Mouse (Mus musculus) T-helper 1 cell (primary cell): Measurements from ENCODE around the gene Znhit6.

Source experiments
- in situ Hi-C: fragments of 300-600 bp; cut with MboI, MseI; formaldehyde crosslinking; loops from one replicate; pipeline ENCODE4 v1.15.1; 2025; ENCODE audit warnings: high pct_unique_total_duplicates

The Znhit6 gene

DNA sequence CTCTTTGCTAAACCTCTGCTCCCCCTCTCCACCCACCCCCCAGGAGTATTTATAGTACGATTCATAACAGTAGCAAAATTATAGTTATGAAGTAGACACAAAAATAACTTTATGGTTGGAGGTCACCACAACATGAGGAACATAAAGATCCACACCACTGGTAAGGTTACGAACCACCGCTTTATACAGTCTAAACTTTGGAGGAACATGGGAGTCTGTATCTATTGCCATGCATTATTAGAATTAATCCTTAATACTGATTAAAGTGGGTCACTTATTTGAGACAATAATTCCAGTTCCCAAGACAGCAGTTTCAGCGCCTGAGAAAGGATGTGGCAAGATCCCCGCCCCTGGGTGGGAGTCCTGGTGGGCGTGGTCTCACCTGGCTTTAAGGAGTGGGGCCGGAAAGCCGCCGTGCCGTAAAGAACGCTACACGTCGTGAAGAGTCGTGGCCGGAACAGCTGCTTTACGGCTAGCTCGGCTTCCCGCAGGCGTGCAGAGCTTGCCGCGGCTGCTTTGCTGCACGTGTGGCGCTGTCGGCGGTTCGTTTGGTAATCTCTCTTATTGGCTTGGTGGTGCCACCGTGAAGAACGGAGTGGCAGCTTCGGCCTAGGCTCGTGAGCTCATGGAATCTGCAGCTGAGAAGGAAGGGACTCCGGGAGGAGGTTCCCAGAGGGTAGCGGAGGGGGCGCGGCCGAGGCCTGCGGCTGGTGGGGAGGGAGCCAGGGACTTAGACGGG is at the start of gene Znhit6:
TSS of gene Znhit6 (plus strand) at position 463 of the 739 bp plus-strand sequence.
- in situ Hi-C loops: loop anchor here (5.0 to 25.0 kb wide), 2 partner anchors 341 to 989 kb away; no protein-coding TSS in a partner anchor

DNA sequence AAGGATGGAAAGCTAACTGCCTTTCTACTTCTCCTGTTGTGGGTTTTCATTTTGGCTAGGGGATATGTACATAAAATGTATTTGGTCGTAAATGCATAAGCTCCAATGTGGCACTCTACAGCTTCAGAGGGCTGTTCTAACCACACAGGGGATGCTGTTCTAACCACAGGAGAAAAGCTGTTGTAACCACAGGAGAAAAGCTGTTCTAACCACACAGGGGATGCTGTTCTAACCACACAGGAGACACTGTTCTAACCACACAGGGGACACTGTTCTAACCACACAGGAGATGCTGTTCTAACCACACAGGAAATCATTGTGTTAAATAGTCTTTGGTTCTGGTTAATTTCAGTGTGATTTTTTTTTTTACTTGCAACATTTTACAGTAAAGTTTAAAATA is 38.1 kb upstream of the Znhit6 start:
- in situ Hi-C loops: no loop called here

DNA sequence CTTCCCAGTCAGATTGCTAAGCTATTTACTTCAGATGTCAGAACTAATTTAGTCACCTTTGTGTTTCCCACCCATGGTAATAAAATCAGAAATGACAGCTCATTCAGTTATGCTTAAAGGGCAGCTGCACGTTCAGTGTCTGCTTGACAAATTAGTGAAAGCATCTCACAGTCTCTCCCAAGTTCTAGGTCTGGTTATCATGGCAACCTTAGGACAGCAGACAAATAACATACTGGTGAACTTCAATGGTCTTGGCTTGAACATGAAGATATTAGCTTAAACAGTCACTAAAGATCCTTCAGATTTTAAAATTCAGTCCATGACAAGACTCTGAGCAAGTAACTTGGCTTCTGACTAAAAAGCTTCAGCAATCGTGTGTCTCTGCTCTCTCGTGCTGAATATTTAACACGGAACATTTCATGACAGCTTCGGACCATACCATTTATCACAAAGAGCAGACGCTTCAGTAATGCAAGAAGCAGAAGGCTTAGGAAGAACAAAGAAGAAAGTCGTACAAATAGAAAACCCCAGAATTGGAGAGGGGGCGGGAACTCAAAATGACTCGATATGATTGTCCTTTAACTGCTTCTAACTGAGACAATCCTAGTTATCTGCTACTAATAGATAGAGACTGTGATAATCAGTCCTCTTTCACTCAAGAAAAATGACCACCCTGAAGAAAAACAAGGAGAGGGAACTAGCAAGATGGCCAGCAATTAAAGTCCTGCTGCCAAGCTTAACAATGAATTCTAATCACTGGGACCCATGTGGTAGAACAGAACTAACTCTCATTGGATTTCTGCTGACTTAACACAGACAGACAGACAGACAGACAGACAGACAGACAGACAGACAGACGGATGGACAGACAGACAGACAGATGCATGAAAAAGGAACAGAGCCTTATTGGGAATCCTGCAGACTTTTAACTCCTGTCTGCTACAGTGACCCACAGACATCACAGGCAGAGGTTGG is 27.3 kb upstream of the Znhit6 start:
- in situ Hi-C loops: no loop called here

DNA sequence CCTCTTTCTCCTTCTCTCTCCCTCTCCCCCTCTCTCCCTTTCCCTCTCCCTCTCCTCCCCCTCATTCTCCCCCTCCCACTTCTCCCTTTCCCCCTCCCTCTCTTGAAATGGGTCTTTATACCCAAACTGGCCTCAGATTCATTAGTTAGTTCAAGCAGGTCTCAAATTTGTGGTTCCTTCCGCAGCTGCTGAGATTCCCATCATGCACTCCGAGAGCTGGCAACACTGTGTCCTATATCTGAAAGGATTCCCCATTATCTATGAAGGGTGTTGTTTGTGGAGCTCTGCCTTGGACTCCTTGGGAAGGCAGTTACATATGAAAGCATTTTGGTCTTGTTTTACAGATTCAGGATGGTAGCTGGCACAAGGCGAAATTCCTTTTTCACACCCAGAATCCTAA is 25.8 kb upstream of the Znhit6 start:
- in situ Hi-C loops: no loop called here

DNA sequence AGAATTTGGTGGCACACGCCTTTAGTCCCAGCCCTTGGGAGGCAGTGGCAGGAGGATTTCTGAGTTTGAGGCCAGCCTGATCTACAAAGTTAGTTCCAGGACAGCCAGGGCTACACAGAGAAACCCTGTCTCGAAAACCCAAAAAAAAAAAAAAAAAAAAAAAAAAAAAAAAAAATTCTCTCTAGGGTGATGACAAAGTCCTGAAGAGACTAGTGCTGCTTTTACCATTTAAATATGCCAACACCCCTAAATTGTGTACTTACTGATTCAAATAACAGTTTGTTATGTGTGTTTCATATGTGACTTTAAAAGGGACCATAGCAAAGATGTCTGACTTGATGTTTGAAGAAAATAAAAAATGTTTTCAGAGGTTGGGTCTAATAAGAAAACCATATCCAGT is 21.6 kb upstream of the Znhit6 start:
- in situ Hi-C loops: no loop called here

DNA sequence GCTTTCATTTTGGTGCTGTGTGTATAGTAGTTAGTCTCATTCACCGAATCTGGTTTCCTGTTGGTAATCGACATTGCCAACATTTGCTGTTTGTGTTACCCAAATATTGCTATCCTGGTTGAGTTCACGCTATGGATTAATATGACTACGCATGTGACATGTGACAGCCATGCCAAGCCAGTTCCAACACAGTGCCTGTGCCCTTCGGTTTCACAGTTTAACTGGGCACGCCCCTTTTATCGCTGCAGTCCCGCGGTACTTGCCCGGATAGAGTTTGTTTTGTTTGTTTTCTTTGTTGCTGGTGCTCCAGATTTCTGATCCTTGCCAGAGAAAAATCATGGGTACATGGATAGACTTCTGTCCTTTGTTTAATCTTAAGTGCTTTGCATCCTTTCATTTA is 19.8 kb upstream of the Znhit6 start:
- in situ Hi-C loops: no loop called here

DNA sequence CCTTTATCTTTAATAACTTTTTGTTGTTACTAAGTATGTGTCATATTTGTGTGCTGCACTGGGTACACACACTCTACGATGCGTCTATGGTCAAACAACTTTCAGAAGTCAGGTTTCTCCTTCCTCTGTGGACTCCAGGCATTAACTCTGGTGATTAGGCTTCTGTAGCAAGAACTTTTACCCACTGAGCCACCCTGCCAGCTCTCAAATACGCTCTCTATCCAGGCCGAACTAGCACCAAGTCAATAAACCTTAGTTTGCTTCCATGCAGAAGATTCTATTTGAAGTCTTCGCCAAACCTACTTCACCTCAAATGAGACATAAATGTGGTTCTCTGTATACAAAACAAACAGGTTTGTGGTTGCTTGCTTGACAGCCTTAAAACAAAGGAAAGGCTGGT is 16.3 kb upstream of the Znhit6 start:
- in situ Hi-C loops: no loop called here

DNA sequence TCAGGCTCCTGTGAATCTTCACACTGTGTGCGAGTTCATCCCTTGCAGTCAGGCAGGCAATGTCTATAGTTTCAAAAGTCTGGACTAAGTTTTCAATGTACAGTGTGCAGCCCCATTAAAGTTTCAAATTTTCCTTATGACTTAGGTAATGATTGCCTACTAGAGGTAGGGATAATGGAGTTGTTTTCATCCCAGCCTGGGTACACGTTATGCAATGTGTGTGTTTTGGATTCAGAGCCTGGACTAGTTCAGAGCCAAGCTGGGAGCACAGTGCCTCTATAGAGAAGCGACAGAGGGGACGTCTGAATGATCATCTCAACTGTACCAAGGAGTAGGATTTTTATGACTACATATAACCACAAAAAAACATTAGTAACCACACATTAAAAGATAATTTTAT is 15.9 kb upstream of the Znhit6 start:
- in situ Hi-C loops: no loop called here

DNA sequence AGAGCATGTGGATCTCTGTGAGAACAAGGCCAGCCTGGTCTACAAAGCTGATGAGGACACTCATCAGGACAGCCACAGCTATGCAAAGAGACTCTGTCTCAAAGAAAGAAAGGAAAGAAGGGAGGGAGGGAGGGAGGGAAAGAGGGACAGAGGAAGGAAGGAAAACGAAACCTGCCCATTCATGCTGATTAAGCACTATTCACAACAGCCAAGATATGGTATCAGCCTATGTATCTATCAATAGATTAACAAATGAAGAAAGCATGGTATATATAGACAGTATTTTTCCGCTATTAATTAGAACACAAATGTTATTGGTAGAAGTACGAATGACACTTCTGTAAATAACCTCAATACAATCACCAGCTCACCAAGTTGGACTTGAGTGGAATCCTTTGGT is 1.5 kb upstream of the Znhit6 start:
- in situ Hi-C loops: no loop called here

DNA sequence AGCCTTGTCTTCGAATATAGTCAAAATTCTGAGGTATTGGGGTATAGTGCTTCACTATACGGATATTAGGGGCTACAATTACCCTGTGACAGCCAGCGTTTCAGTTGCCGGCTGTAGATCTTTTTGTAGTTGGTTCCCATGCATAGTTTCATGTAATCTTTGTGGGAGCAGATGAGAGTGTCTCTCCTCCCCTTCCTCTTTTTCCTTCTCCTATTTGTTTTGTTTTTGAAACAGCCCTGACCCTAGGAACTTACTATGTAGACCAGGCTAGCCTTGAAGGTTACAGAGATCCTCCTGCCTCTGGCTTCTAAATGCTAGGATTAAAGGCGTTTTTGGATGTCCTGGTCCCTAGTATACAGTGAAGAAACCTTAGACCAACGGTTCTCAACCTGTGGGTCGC is 665 bp upstream of the Znhit6 start:
- in situ Hi-C loops: loop anchor here (5.0 to 25.0 kb wide), 2 partner anchors 342 to 988 kb away; no protein-coding TSS in a partner anchor

DNA sequence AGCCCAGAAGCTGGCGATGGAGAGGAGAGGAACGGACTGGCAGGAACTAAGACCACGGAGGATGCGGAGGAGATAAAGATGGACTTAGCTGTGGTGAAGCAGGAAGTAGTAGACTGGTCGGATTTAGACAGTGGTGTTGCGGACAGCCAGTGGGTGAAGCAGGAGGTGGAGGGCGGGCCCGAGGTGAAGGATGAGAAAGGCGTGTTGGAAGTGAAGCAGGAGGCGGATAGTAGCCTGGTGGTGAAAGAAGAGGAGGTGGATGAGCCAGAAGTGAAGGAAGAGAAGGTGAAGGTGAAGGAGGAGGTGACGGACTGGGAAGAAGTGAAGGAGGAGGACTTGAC is 447 bp downstream of the Znhit6 start:
- in situ Hi-C loops: loop anchor here (5.0 to 25.0 kb wide), 2 partner anchors 341 to 989 kb away; no protein-coding TSS in a partner anchor

DNA sequence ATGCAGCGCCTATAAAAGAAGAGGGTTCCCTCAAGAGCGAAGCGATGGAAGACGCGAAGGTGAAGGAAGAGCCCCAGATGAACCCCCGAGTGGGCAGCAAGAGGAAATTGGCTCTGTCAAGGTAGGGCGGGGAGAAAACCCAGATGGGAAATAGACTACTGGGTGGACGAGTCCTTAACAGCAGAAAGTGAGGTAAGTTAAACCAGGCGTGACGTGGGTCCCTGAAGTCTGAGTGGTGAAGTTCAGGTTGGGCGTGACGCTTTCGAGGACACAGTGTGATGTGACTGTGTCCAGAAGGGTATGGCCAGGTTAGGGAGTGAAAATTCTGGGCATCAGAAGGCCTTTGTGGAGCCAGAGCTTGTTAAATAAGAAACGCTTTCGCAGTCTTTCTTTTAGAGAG is 871 bp downstream of the Znhit6 start:
- in situ Hi-C loops: loop anchor here (5.0 to 25.0 kb wide), 2 partner anchors 340 to 990 kb away; no protein-coding TSS in a partner anchor

DNA sequence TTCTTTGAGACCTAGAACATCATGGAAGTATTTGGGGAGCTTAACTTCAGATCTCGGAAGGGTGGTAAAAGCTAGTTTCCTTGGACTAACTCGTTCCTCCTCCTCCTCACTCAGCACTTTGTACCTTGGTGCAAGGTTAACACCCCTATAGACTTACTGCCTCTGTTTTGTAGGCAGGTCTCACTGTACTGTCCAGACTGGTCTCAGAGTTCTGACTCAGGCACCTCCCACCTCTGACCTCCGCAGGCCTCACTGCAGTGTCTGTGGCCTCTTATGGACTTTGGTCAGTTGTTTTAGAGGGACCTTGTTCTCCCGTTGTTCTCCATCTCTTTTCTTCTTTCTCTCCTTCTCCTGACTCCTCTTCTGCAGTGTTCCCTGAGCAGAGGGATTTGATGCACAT is 7.0 kb downstream of the Znhit6 start:
- in situ Hi-C loops: loop anchor here (10.0 to 25.0 kb wide), 2 partner anchors 512 to 996 kb away; no protein-coding TSS in a partner anchor

DNA sequence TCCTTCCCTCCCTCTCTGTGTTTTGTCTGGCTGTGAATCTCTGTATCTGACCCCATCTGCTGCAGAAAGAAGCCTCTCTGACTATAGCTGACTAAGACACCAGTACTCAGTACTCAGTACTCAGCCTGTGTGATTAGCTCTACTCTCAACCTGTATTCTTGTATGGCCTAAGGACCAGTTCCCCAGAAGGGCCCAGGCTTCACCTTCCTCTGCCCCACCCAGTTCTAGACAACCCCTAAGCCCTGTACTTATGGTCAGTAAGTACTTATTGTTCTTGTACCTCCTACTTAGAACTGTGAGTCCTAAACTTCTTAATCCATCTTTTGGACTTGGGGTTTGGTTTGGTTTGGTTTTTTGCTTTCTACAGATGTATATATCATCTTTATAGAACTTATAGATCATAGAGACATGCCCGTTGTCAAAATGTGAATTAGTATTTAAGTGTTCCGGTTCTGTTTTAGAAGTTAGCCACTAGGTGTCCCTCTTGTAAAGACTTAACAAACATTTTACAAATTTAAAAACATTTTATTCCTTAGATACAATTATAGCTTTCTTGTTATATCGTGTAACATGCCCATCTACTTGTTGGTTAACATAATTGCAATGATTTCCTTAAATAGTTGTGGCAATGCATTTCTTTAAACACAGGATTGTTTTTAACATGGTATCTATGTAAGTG is 7.7 kb downstream of the Znhit6 start:
- in situ Hi-C loops: loop anchor here (10.0 to 25.0 kb wide), 2 partner anchors 511 to 996 kb away; no protein-coding TSS in a partner anchor

DNA sequence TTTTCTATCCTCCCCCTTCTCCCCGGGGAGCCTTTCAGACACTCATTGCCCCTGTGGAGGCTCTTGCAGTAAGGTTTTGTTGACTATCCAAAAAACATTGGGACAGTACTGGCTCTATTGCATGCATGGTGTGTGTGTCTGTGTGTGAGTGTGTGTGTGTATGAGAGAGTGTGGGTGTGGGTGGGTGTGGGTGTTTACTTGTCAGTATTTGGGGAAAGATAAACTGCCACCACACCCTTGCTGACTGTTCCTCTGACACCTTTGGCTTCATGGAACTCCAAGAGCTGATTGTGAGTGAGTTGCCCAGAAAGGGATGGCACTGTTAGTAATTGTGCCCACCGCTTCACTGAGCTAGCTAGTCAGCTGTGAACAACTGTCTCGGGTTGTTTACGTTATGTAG is 14.6 kb downstream of the Znhit6 start:
- in situ Hi-C loops: loop anchor here (25.0 kb wide), 1 partner anchor 1003 kb away; no protein-coding TSS in a partner anchor

DNA sequence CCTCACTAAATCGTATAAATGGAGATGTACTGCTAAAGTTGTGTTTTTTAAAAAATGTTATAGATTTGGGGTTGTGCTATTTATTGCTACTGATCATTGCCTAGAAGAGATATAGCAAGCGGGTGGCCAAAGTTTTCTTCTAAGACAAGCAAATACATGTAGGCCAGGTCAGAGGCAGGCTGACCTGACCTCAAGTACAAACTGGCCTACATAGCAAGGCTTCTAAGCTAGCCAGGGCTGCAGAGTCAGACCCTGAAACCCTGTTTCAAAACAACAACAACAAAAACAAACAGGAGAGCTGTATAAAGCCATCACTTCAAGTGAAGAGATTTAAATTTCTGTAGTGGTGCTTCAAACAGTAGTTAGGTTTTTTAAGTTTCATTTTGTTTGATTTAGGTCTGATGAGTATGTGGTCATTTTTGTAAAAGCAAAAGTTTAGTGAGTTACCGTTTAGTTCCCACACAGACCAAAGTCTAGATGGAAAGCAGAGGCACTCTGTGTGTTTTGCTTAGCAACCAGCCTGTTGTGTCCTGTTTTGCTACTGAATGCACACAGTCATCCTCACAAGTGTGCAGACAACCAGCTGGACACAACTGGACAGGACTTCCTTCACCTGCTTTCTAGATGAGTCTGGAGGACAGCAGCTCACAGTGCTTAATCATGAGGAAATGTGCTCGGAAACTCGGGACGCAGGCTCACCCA is 16.0 kb downstream of the Znhit6 start:
- in situ Hi-C loops: loop anchor here (25.0 kb wide), 1 partner anchor 1005 kb away; no protein-coding TSS in a partner anchor

DNA sequence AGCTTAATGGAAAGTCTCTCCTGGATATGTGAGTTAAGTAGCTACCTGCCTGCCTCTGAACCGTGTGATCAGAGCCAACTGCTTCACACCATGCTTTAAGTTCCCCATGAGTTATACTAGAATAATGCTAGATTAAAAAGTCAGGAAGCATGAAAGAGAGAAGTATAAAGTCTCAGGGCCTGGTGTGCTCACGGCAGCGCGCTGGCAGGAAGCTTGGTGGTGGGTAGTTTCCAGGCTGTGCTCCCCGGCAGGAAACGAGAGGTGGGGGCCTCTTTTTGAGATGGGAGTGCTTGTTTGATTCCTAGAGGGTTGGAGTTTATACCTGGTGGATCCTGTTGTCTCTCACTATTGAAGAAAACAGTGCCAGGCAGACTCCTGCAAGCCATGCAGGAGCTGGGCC is 19.3 kb downstream of the Znhit6 start:
- in situ Hi-C loops: loop anchor here (25.0 kb wide), 1 partner anchor 1008 kb away; no protein-coding TSS in a partner anchor

DNA sequence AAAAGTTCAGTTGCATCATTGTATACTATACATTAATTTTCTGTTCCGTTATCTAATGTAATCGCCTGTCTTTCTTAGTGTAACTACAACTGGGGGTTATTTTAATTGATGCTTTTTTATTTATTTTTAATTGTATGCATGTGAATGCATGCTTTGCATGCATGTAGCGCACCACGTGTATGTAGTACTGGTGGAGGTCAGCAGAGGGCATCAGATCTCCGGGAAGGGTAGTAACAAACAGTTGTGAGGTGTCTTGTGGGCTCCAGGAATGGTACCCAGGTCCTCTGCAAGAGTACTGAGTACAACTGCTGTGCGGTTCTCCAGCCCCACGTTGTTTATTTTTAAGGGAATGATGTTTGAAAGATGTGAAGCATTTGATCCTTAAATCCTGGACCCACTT is 23.1 kb downstream of the Znhit6 start:
- in situ Hi-C loops: loop anchor here (25.0 kb wide), 1 partner anchor 1012 kb away; no protein-coding TSS in a partner anchor

DNA sequence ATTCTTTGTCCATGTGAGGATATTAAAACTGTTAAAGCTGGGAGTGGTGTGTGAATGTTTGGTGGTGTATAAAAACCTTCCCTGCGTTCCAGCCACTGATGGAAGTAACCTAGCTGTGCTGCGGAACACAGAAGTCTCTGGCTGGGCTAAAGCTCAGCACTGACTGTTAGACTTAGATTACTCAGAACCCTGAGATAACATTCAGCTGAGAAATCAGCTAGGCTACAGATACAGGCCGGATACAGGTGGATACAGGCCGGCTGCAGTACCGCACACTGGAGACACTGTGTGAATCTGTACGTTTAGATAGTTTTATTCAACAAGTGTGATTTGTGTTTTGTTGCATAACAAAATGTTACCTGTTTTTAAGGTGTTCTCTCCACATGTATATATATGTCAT is 24.8 kb downstream of the Znhit6 start:
- in situ Hi-C loops: no loop called here

DNA sequence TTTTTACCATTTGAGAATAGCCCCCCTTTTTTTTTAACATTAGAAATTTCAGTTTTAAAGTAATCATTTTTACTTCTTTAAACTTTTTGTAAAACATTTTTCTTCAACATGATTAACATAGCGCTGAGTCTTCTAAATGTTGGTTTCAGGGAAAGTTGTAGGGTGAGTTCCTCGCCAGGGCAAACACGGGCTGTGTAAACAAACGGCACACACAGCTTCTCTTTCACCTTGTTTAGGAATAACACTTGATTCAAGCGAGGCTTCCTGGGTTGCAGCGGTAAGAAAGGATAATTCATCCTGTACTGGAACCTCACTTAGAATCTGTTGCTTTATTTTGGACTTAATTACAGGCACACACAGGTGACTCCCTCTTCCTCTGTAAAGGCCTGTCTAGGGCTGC is 25.3 kb downstream of the Znhit6 start:
- in situ Hi-C loops: no loop called here
